Mouse (Mus musculus) adrenal gland, postnatal 10 days (tissue): ENCODE measurements around the gene Obscn. TPM values are rescaled to one million over a fixed set of nuclear protein-coding genes. Genes with fewer than 3 reads are reported as not detected.

Experiments
- DNase-seq: peaks from one replicate; pipeline ENCODE4 v3.0.0; 2021; ENCODE audit warnings: mixed read lengths
- long read RNA-seq, 2 experiments: library from polyadenylated mRNA; stranded (forward); transcript quantifications; one replicate each; pipeline ENCODE4 v2.0.0; 2021
- total RNA-seq, 2 experiments: library from RNA; stranded (reverse); gene quantifications; 2 replicates each; pipeline ENCODE4 v1.2.3; 2021

Obscn gene
- 10 to 100 TPM; 20.0 to 75.3 TPM for total RNA-seq
- long read RNA-seq, experiment 1, partial matches to known transcripts, result 3 of 14 reads
- long read RNA-seq, experiment 1, other reads (novel, unspliced or antisense), result 11 of 14 reads
- long read RNA-seq, experiment 2, partial matches to known transcripts, result 2 of 8 reads
- long read RNA-seq, experiment 2, other reads (novel, unspliced or antisense), result 6 of 8 reads

- no peak for DNase-seq
Measured at GRCm38 (mm10) chr11:59135904-59136452, at the start of gene Obscn. Obscn (minus strand) TSS chr11:59136402.

- DNase-seq, result no peak
Measured at GRCm38 (mm10) chr11:59185490-59185889, 49.3 kb upstream of the Obscn start.

GRCm38 (mm10) chr11:59183821-59184220 lies 47.6 kb upstream of the Obscn start:
- DNase-seq, result peak; percentile 72

- peak; percentile 71 for DNase-seq
Measured at GRCm38 (mm10) chr11:59182864-59183331, 46.7 kb upstream of the Obscn start, which contains the start of gene Gjc2. Gjc2 (minus strand) TSS chr11:59183213.

- DNase-seq, result no peak
Measured at GRCm38 (mm10) chr11:59176921-59177320, 40.7 kb upstream of the Obscn start.

GRCm38 (mm10) chr11:59176475-59176874 lies 40.3 kb upstream of the Obscn start:
- DNase-seq, result peak; percentile 31

GRCm38 (mm10) chr11:59174189-59174838 lies 38.1 kb upstream of the Obscn start:
- no peak for DNase-seq

- no peak for DNase-seq
Measured at GRCm38 (mm10) chr11:59170549-59170948, 34.3 kb upstream of the Obscn start.

- no peak for DNase-seq
Measured at GRCm38 (mm10) chr11:59169807-59170206, 33.6 kb upstream of the Obscn start.

GRCm38 (mm10) chr11:59165616-59166241 lies 29.5 kb upstream of the Obscn start:
- no peak for DNase-seq

GRCm38 (mm10) chr11:59164384-59164783 lies 28.2 kb upstream of the Obscn start:
- DNase-seq, result no peak

GRCm38 (mm10) chr11:59163255-59164236 lies 27.3 kb upstream of the Obscn start, which contains the start of gene Iba57:
Iba57 (minus strand) TSS chr11:59163739.
- peak; percentile 97 for DNase-seq

GRCm38 (mm10) chr11:59162443-59163254 lies 26.4 kb upstream of the Obscn start:
- DNase-seq, result no peak

GRCm38 (mm10) chr11:59161398-59161797 lies 25.2 kb upstream of the Obscn start:
- DNase-seq, result no peak

GRCm38 (mm10) chr11:59159558-59159957 lies 23.4 kb upstream of the Obscn start:
- no peak for DNase-seq

- no peak for DNase-seq
Measured at GRCm38 (mm10) chr11:59159099-59159498, 22.9 kb upstream of the Obscn start.

GRCm38 (mm10) chr11:59155900-59156299 lies 19.7 kb upstream of the Obscn start:
- DNase-seq, result no peak

GRCm38 (mm10) chr11:59154220-59154619 lies 18.0 kb upstream of the Obscn start:
- DNase-seq, result peak; percentile 51

- DNase-seq, result no peak
Measured at GRCm38 (mm10) chr11:59151729-59152128, 15.5 kb upstream of the Obscn start.

GRCm38 (mm10) chr11:59149302-59149701 lies 13.1 kb upstream of the Obscn start:
- DNase-seq, result no peak

GRCm38 (mm10) chr11:59142962-59143361 lies 6.8 kb upstream of the Obscn start:
- no peak for DNase-seq
